Mouse (Mus musculus) granulocyte monocyte progenitor cell, adult 5-6 weeks (primary cell): ENCODE data around the gene Galnt15. TPM values are rescaled to one million over a fixed set of nuclear protein-coding genes. Genes with fewer than 3 reads are reported as not detected.
A peak's percentile ranks its signal among the peaks of the same experiment; 100 is the strongest.

ENCODE experiments used
- ATAC-seq: replicated peaks from 2 replicates; pipeline ENCODE4 v1.8.0; 2016; ENCODE audit warnings: mild to moderate bottlenecking, moderate TSS enrichment, inconsistent platforms; ENCODE audit not compliant: poor library complexity, severe bottlenecking
- total RNA-seq, 2 experiments: library from RNA; stranded (forward) in 1 of 2; stranded (reverse) in 1 of 2; fragments of 200-712, 200-1000 nt in 1 of 2; fragments of >200 nt in 1 of 2; fragmentation: Nextera tagmentation in 1 of 2; gene quantifications; 2 replicates each; pipeline ENCODE4 v1.2.3; 2014 to 2017

The Galnt15 gene
- total RNA-seq (2014; fragmentation: Nextera tagmentation) (not detected in 2 replicates), total RNA-seq (2017) (not detected in 2 replicates)

DNA sequence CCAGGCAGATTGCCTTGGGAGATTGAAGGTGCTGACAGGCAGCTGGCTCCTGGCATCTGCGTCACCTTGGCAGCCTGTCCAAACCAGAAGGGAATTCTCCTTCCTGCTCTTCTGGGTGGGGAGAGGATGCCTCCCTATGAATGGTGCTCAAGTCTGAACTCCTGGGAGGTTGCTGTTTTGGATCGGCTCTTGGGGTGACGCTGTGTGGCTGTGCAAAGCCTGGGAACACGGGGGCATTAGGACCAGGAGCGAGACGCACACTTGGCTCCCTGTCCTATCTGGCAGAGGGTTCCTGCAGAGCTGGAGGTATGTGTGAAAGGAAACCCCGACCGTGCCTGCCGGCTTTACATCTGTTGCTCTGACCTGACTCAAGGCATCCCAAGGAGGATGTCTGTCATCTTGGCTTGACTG lies at the start of gene Galnt15:
Gene Galnt15, plus strand, starts transcription at position 309 of the 411 bp plus-strand sequence.
- ATAC-seq: no peak

DNA sequence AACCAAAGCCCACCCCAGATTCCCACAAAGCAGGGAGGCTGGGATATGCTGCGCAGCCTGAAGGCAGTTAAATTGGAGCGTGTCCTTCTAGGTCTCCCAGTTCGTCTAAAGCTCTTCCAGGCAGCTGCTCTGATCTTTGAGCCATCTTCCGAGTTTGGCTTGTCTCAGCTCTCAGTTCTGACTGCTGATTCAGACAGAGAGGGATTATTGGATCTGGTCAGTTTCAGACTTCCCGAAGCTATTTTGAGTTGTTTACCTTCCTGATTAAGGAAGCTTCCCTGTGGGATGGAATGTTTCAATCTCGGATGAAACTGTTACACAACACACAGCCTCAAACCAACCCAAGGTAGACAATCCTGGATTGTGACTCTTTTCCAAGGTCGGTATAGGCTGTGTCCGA lies 34.8 kb upstream of the Galnt15 start:
- ATAC-seq: no peak

DNA sequence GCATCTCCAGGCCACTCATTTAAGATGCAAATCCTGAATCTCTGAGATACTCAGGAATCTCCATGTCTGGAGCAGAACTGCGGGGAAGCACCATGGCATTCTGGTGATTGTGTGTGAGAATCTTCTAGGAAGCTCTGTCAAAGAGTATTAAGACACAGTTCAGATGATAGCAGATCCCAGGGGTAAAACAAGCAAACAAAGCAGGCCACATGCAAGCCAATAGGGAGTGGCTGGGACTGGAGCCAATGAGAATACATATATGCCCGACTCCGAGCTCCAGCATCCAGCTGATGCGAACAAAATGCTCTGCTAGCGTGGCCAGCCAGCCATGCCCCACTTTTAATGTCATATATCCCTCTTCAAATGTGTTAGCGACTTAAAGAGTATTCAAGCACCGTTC lies 27.8 kb upstream of the Galnt15 start:
- ATAC-seq: no peak

DNA sequence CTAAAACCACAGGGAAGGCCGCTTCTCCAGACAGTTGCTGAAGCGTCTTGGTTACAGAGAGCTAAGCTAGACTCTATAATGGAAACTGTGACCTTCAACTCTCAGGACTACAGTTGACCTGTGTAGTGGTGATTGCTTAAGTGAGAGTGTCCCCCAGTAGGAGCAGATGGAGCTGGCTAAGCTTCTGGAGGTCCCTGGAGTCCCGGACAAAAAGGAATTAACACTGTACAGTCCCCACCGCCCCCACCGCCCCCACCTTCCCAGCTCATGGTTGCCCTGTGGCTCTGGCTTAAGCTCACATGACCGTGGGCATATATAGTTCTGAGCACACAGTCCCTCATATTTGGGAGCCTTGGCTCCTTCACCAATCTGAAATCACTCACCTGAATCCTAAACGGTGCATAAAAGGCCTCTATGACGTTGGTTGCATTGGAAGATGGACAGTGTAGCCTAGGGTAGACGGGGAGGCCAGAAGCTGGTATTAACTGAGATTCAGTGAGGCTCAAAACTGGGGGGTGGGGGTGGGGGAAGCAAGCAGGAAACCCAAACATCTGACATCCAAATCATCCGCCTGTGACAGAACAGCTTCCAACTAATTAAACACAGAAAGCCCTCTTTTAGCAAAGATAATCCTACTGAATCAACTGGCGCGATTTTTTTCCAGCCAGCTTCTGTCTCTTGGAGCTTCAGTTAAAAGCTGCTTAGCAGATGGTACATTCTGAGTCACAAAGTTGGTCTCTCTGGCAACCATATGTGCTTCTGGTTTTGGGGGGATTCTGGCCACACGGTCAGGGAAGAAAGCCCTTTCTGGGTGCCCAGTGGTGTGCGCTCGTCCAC lies 26.1 kb upstream of the Galnt15 start:
- no peak for ATAC-seq

DNA sequence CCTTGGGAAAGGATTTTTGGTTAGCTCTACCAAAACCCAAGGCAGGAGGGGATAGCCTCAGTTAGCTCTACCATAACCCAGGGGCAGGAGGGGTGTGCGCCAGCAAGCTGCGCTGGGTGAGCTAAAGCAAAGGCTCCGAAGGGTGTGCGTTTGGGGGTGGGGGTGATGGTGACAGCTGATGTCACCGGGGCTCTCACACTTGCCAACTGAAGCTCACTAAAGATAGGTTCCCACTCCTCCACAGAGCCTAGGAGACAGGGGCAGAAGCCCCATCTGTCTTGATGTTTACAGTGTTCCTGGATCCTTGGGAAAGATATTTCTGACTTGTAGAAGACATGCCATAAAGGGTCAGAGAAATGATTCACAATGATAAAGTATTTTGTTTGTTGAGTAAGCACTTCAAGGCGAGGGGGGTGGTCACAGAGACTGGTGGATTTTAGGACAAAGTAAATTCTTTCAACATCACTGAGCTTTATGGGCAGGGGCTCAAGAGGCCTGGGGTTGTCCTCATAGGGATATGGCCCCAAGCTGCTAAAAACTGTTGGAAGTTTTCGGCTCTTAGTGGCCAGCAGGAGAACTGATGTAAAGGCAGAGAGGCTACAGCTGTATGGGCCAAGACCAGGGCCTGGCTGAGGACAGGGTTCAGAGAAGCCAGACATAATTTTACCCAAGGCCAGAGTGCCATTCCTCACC lies 24.7 kb upstream of the Galnt15 start:
- ATAC-seq: no peak

DNA sequence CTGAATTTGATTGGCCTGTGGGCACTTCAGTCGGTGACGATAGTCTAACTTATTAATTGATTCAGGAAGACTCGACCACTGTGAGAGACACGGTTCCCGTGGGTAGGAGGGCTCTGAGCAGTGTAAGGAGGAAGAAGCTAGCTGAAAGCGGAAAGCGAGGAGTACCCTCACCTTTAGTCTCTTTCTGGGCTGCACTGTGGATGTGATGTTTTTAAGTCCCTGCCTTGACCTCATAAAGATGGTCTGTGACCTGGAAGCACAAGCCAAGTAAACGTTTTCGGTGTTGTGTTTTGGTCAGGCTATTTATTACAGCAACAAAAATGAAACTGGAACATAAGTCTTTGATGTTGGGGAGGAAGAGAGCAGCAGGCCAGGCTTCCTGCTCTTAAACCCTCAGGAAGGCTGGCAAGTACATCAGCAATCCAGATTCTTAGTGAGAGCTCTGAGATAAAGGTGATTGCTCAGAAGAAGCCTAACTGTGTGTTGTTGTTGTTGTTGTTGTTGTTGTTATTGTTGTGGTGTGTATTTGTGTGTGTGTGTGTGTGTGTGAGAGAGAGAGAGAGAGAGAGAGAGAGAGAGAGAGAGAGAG lies 23.0 kb upstream of the Galnt15 start:
- no peak for ATAC-seq

DNA sequence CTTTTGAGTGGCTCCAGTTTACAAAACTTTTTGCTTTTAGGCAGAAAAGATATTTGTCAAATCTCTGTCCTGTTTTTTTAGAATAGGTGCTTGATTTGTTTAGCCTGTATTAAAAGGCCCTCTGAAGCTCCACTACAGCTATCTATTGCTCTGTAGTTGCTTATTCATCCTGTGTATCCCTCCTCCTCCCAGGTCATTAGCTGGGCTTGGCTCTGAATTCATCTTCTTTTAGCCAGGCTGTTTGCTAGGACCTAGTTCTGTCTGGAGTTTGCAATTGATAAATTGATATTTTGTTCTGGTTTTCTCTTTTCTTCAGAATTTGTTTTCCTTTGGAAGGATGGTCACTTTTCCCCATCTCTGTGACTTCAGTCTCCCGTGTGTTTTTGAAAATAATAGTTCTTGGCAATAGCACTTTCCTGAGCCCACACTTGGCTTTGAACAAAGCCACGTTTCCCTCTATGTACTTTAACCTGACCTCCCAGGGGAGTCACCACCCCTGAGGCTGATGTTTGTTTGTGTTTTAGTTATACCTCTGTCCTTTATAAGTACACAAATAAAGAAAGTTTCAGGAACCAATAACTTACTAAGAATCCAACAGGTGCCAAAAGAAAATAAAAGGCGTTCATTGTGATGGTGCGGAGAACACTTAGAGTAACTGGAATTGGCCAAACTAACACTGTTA lies 21.0 kb upstream of the Galnt15 start:
- ATAC-seq: no peak

DNA sequence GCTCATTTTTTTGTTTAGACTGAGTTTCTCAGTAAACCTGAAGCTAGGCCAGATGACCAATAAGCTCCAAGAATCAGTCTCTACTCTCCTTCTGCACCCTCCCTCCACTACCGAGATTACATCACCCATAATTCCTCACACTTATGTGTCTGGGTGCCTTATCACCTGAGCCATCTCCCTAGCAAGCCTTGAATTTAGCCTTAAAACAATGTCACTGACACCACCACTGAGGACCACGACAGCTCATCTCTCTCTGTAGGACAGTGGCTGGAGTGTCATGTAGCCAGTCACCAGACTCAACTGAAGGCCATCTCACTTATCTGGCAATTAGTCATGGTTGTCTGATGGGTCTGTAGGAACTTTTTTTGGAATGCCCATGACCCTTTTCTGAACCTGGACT lies 19.1 kb upstream of the Galnt15 start:
- ATAC-seq: no peak

DNA sequence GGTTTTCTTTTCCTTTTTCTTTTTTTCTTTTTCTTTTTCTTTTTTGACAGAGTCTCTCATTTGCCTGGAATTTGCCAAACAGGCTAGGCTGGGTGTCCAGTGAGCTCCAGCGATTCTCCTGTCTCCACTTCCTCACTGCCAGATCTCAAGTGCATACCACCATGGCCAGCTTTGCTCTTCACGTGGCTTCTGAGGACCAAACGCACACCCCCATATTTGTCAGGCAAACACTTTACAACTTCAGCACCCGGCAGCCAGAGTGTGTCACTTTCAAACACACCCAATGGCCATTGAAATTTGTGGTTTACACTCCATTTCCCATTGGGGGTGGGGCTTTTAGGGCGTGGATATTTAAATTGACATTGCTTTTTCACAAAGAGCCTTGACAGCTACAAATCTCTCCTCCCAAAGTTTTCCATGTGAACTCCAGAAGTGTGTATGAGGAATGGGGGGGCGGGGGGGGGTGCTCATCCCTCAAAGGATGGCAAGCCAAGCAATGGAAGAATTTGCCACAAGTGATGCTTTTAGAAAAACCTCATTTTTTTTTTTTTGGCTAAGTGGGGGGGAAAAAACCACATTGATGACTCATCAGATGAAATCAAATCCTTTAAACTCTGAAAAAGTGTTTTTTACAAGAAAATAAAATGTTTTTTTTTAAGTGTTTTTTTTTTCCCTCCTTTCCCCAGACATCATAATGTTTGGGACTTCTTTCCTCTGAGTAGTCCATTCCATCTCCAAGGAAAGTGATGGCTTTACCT lies 17.1 kb upstream of the Galnt15 start:
- no peak for ATAC-seq

DNA sequence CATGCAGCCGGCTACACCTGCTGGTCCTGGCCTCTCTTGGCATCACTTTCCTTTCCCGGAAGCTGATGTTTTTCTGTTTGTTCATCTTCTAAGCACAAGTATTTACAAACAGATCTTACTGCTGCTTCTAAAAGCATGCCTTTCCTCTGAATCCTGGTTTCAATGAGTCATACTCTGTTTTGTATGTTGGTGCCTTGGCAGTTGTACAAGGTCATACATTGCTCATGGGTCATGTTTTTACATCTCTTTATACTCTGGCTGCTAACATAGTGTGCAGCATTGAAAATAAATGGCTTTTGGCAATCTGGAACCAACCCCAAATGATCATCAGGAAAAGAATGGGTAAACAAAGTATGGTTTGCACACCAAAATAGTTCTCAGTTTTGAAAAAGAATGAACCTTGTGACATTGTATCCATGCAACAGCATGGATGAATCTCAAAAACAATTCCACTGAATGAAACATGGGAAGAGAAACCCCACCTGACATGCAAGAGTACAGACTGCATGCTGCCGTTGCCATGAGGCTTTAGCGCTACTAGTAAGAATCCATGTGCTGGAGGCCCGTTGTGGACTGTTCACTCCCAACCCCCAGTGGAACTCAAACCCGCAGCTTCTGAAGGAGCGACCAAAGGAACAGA lies 13.5 kb upstream of the Galnt15 start:
- no peak for ATAC-seq

DNA sequence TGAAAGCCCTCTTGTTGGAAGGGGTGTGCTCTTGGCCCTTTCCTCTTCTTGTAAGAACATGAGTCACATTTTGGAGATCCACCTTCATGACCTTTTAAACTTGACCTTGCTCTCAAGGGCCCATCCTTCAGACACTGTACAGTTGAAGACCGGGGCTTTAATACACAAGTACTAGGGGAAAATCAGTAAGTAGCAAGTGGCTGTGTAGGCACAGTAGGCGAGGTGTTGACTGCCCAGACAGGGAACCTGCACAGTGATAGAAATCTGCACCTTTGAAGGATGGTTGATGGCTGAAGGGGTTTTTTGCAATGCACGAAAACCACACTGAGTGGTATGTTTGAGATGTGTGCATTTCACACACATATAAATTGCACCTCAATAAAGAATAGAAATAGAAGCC lies 12.3 kb upstream of the Galnt15 start:
- no peak for ATAC-seq

DNA sequence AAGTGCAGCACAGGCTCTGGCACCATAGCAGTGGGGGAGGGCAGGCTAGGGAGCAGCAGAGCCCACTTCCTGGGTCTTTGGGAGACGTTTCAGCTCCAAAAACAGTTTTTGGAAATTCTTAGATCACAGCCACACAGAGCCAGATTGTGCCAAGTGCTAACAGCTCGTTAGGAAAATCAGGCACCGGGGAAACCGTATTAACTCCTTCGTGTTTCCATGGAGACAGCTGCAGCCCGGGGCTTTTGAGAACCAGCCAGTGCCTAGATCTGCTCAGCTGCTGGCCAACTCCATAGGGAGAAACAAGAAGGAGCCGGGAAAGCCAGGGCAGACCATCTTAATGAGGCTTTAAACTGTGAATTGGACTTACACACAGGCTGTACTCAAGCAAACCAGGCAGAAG lies 11.9 kb upstream of the Galnt15 start:
- ATAC-seq: no peak

DNA sequence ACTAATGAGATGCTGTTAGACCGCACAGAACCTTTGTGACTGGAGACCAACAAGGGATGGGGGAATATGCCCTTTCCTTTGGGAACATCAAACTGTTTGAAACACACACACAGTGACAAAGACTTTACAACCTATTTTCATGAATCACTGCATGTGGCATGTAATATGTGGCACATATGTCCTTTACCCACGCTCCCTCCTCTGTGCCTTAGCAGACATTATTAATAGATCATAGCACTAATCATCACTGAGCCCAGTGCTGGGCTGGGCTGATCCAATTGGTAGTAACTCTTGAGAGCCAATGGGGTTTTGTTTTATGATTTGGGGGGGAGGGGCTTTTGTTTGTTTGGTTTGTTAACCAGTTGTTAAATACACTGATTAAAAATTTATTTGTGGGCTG lies 11.3 kb upstream of the Galnt15 start:
- ATAC-seq: no peak

DNA sequence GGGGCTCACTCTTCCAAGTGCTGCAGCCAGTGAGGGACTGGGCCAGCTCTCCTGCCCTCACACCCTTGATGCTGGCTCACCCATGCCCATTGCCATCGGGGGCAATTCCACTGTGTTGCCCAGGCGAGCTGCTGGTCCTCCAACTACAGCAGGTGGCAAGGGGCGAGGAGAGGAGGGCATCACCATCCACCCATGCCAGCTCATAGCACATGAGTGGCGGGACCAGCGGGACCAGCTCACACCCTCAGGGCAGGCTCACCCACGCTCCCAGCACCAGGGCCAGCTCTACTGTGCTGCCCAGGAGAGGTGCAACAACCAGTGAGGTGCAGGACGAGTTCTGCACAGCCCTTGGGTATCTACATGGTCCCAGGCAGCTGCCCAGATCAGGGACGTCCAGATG lies 9.7 kb upstream of the Galnt15 start:
- ATAC-seq: no peak

DNA sequence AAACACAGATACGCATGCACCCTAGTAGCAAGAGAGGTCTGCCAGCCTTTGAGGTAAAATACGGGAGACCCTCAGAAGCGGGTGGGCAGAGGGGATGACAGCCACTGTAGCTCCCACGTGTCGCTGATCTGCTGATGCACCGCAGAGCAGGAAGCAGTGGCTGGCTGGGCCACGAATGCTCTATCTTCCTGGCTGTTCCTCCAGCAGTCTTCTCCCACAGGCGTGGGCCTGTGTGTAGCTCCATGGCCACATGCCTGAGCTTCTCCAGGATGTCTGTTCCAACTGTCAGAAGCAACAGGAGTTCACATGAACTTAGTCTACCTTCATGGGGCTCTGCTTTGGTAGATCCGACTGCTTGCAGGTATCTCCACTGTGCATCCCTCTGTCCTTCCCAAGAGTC lies 6.8 kb upstream of the Galnt15 start:
- ATAC-seq: no peak

DNA sequence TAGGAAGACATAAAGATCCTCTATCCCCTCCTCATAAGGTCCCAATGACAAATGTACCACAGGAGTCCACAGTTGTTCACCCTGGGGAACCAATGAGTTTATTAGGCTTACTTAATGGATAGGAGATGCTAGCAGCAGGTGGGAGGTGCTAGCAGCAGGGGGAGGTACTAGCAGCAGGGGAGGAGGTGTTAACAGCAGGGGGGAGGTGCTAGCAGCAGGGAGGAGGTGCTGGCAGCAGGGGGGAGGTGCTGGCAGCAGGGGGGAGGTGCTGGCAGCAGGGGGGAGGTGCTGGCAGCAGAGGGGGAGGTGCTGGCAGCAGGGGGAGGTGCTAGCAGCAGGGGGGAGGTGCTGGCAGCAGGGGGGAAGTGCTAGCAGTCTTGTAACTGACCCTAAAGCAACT lies 6.3 kb upstream of the Galnt15 start:
- ATAC-seq: peak; percentile 92

DNA sequence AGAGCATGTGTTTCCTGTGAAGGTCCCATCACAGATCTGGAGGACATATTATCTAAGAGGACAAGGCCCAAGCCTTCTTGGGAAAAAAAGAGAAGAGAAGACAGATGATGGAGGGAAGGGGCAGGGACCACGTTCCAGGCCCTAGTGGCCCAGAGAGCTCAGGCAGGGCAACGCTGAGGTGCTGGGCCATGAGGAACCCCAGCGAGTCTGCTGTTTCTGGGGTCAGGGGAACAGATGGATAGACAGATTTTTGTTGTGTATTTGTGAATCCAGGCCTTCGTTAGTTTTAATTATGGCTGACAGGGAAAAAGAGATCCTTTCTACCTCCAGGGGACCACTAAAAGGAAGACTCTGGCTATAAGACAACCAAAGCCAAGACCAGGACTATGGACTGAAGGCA lies 4.9 kb upstream of the Galnt15 start:
- no peak for ATAC-seq

DNA sequence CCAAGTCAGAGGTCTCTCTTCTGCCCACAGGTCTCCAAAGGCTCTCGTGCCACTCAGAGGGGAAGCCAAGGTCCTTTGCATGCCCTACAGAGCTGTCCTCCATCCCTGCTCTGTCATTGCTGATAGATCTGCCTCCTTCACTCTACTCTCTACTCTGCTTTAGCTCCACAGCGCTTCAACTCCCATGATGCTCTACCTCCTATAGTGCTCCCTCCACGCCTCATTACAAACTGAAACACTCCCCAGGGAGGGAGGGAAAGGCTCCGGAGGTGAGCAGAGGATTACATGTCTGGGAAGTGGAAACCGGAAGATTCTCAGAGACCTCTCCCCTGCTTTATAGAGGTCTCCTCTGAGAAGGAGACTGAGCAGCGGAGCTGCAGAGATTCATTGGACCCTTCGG lies 1.6 kb upstream of the Galnt15 start:
- no peak for ATAC-seq

DNA sequence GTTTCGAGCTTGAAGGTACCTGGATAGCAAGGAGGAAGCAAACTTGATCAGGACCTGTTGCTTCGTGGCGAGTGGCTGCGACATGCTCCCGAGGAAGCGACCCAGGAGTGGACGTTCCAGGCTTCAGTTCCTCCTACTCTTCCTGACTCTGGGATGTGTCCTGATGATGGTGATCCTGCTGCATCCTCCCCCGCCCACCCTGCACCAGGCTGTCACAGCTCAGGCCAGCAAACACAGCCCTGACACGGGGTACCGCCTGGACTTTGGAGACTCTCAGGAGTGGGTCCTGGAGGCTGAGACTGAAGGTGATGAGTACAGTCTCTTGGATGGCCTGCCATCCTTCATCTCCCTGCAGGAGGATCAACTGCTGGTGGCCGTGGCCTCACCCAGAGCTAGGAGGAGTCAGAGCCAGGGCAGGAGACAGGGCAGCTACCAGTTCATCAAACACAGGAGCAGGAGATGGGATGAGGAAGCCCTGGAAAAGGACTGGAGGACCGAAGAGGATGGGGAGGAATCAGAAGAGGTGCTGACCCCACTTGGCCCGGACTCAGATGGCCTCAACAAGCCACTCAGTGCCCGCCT lies 713 bp downstream of the Galnt15 start:
- ATAC-seq: no peak
